Mouse (Mus musculus): ENCODE results near the gene Twf2. TPM values are rescaled to one million over a fixed set of nuclear protein-coding genes. Genes with fewer than 3 reads are reported as not detected.
A peak's percentile ranks its signal among the peaks of the same experiment; 100 is the strongest.
"Not testable (repeated sequence)": the region's sequence is repeated elsewhere in the genome, so short reads cannot be mapped to it uniquely, and the experiment has no call there.

Gene Twf2
- polyA plus RNA-seq, 1 experiment, result 69.0 TPM

GRCm38 (mm10) chr9:106166709-106167108, 36.2 kb upstream of the Twf2 start:
- WGBS, result 42% methylated on average over 2 of the region's 2 CpGs
- Histone ChIP-seq H3K4me1 (ENCODE audit: control insufficient read depth, insufficient read depth, low read length) (no peaks in the 10 kb centered on the region), H3K4me3 (replicated peaks; ENCODE audit: extremely low read depth, low read depth, low read length) (no peak overlapping the region)
- no peak for TF ChIP-seq POLR2A (IDR thresholded peaks at IDR 0.05; ENCODE audit: borderline replicate concordance, extremely low read depth, low read depth, low read length)
- TF ChIP-seq CTCF (IDR thresholded peaks at IDR 0.05; ENCODE audit: insufficient read depth, low read length), result no peak
- no peak for DNase-seq

DNA sequence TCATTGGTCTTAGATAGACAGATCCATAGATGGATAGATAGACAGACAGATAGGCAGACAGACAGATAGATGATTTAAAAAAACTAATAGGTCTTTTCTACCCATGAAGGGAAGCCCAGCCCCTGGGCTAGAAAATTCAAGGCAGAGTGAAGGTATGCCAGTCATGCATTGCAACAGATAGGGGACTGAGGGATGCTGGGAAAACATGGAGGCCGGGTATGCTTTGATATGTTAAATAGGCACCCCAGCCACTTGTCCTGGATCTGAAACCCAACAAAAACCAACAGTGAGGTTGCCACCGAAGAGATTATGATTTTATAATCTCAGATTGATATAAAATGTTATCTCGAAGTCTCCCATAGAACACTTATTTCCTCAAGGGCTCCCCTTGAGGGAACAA, 35.7 kb upstream of the Twf2 start:
- no peak for DNase-seq
- H3K4me3 ChIP-seq (replicated peaks; ENCODE audit: extremely low read depth, low read depth, low read length), result no peak overlapping the region
- WGBS, result 67% methylated on average over 3 of the region's 3 CpGs
- H3K4me1 ChIP-seq (ENCODE audit: control insufficient read depth, insufficient read depth, low read length), result no peaks in the 10 kb centered on the region
- no peak for TF ChIP-seq CTCF (IDR thresholded peaks at IDR 0.05; ENCODE audit: insufficient read depth, low read length)
- TF ChIP-seq POLR2A (IDR thresholded peaks at IDR 0.05; ENCODE audit: borderline replicate concordance, extremely low read depth, low read depth, low read length), result no peak

DNA sequence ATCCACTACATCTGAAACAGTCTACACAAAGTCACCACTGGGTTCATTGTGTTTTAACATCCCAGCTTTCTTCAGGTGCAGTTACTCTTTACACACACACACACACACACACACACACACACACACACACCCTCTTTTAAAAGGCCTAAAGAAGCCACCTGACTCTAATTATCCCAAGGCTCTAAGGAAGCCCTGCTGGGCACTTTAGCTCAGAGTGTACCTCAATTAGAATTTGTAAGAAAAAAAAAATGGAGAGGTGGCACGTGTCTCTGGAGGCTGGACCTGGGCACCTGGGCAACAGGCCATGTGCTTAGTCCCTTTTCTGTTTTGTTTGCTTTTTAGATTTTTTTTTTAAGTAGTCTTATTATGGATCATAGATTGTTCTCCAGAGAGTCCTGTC, 35.2 kb upstream of the Twf2 start:
- WGBS, result 51% methylated on average over 1 of the region's 1 CpGs
- DNase-seq, result no peak
- no peak for TF ChIP-seq POLR2A (IDR thresholded peaks at IDR 0.05; ENCODE audit: borderline replicate concordance, extremely low read depth, low read depth, low read length)
- no peak for TF ChIP-seq CTCF (IDR thresholded peaks at IDR 0.05; ENCODE audit: insufficient read depth, low read length)
- Histone ChIP-seq H3K4me3 (replicated peaks; ENCODE audit: extremely low read depth, low read depth, low read length) (no peak overlapping the region), H3K4me1 (ENCODE audit: control insufficient read depth, insufficient read depth, low read length) (peaks cover under 1% of the 10 kb centered on the region; the same call in 1 of the 2 replicates)

- not testable (repeated sequence) for H3K4me1 ChIP-seq (ENCODE audit: control insufficient read depth, insufficient read depth, low read length); H3K4me3 ChIP-seq (replicated peaks; ENCODE audit: extremely low read depth, low read depth, low read length); DNase-seq
- WGBS, result 55% methylated on average over 1 of the region's 1 CpGs
These were observed 33.9 kb upstream of the Twf2 start for GRCm38 (mm10) chr9:106169006-106169405.

DNA sequence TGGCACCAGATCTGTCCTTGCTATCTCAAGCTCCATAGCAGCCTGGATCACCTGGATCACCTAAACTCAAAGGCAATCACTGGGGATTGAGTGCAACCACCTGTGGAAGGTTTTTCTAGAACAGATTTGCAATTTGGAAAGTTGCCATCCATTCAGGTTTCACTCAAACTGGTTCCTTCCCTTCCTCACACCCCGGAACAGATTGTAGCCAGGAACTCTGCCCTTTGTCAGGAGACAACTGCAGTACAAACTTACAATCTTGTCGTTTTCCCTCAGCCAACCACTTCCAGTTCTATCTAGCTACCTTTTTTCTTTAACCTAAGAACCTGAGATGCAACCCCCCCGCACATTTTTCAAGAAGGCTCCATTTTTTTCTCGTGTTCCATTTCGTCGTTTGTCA, 33.0 kb upstream of the Twf2 start:
- WGBS, result 40% methylated on average over 6 of the region's 6 CpGs
- H3K4me3 ChIP-seq (replicated peaks; ENCODE audit: extremely low read depth, low read depth, low read length), result no peak overlapping the region
- H3K4me1 ChIP-seq (ENCODE audit: control insufficient read depth, insufficient read depth, low read length), result peaks cover 8% of the 10 kb centered on the region
- TF ChIP-seq POLR2A (IDR thresholded peaks at IDR 0.05; ENCODE audit: borderline replicate concordance, extremely low read depth, low read depth, low read length) (no peak), CTCF (IDR thresholded peaks at IDR 0.05; ENCODE audit: insufficient read depth, low read length) (no peak)
- no peak for DNase-seq

DNA sequence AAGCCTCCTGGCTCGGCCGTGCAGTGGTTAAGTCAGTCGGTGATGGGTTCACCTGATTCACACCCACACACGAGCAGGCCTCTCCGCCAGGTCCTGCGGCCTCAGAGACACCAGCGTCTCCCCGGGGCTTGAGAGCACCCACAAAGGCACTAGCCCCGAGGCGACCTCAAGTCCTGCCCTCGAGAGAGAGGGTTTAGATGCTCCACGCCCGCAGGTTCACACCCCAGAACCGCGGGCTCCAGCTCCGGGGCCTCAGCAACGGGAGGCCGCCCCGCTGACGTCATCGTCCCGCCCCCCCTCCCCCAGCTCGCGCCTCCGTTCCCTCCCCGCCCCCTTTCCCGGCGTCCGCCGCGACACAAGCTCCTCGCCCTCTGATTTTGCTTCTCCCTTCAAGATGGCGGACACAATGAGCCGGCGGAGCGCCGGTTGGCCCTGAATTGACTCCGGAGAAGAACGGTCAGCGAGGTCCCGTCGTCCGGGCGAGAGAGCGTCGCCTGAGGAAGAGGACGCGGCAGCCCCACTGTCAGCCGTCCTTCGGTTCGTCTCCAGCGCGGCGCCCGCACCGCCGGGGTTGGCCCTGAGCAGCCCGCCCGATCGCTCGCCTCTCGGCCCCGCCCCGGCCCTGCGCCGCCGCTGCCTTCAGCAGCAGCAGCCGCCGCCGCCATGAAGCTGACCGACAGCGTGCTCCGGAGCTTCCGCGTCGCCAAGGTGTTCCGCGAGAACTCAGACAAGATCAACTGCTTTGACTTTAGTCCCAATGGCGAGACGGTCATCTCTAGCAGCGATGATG, 32.2 kb upstream of the Twf2 start, which contains the start of gene Wdr82:
Gene Wdr82, plus strand, starts transcription at position 373 of the 790 bp plus-strand sequence.
- TF ChIP-seq POLR2A (IDR thresholded peaks at IDR 0.05; ENCODE audit: borderline replicate concordance, extremely low read depth, low read depth, low read length), result peak; percentile 86; the same call in 1 of the 2 replicates
- TF ChIP-seq CTCF (IDR thresholded peaks at IDR 0.05; ENCODE audit: insufficient read depth, low read length), result no peak
- peak; percentile 87 for DNase-seq
- WGBS, result under 1% methylated on average over 81 of the region's 81 CpGs

GRCm38 (mm10) chr9:106171346-106172158, 31.4 kb upstream of the Twf2 start:
- TF ChIP-seq CTCF (IDR thresholded peaks at IDR 0.05; ENCODE audit: insufficient read depth, low read length) (no peak), POLR2A (IDR thresholded peaks at IDR 0.05; ENCODE audit: borderline replicate concordance, extremely low read depth, low read depth, low read length) (peak; percentile 10; the same call in 1 of the 2 replicates)
- WGBS, result under 1% methylated on average over 30 of the region's 30 CpGs
- Histone ChIP-seq H3K4me1 (ENCODE audit: control insufficient read depth, insufficient read depth, low read length) (peaks cover 13% of the 10 kb centered on the region), H3K4me3 (replicated peaks; ENCODE audit: extremely low read depth, low read depth, low read length) (peak overlapping the region; percentile 98)
- DNase-seq, result peak; percentile 68

More for the DNA sequence above, 32.2 kb upstream of the Twf2 start, which contains the start of gene Wdr82:
- Histone ChIP-seq H3K4me3 (replicated peaks; ENCODE audit: extremely low read depth, low read depth, low read length) (peak within 1 kb of the TSS; percentile 98), H3K4me1 (ENCODE audit: control insufficient read depth, insufficient read depth, low read length) (peaks cover 9% of the 10 kb centered on the region)

GRCm38 (mm10) chr9:106172527-106172926, 30.4 kb upstream of the Twf2 start:
- Histone ChIP-seq H3K4me1 (ENCODE audit: control insufficient read depth, insufficient read depth, low read length) (peaks cover 16% of the 10 kb centered on the region), H3K4me3 (replicated peaks; ENCODE audit: extremely low read depth, low read depth, low read length) (peak overlapping the region; percentile 37)
- TF ChIP-seq POLR2A (IDR thresholded peaks at IDR 0.05; ENCODE audit: borderline replicate concordance, extremely low read depth, low read depth, low read length) (no peak), CTCF (IDR thresholded peaks at IDR 0.05; ENCODE audit: insufficient read depth, low read length) (no peak)
- no peak for DNase-seq
- WGBS, result 3% methylated on average over 3 of the region's 3 CpGs

GRCm38 (mm10) chr9:106173363-106173762, 29.5 kb upstream of the Twf2 start:
- TF ChIP-seq POLR2A (IDR thresholded peaks at IDR 0.05; ENCODE audit: borderline replicate concordance, extremely low read depth, low read depth, low read length) (no peak), CTCF (IDR thresholded peaks at IDR 0.05; ENCODE audit: insufficient read depth, low read length) (no peak)
- Histone ChIP-seq H3K4me3 (replicated peaks; ENCODE audit: extremely low read depth, low read depth, low read length) (no peak overlapping the region), H3K4me1 (ENCODE audit: control insufficient read depth, insufficient read depth, low read length) (peaks cover 16% of the 10 kb centered on the region)
- 49% methylated on average over 2 of the region's 2 CpGs for WGBS
- no peak for DNase-seq
